Mouse (Mus musculus): ENCODE measurements around the gene Slc22a2.
"Not testable (repeated sequence)": the region's sequence is repeated elsewhere in the genome, so short reads cannot be mapped to it uniquely, and the experiment has no call there.

The Slc22a2 gene

GRCm38 (mm10) chr17:12631771-12632600 lies 48.1 kb downstream of the Slc22a2 start:
- DNase-seq (ENCODE audit: low spot score): no peak

DNA sequence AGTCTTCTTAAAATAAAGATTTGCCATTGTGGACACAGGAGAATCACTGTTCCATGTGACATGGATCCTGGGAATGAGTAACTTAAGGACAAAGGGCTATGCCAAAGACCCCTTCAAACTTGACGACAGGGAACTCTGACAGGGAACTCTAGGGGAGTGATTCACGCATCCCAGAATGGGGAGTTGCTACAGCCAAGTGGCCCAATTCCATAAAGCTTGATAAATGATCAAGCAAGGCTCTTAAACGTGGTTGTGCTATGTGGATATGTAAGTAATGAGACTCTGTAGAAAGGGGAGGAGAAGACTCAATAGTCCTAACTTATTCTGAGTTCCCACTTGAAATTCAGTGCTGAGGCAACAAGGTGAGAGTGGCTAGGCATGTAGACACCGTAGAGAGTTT lies 50.9 kb downstream of the Slc22a2 start:
- DNase-seq (ENCODE audit: low spot score): no peak

GRCm38 (mm10) chr17:12639585-12639984 lies 55.7 kb downstream of the Slc22a2 start:
- DNase-seq (ENCODE audit: low spot score): no peak

- DNase-seq (ENCODE audit: low spot score): no peak
Measured at GRCm38 (mm10) chr17:12641087-12641486, 57.2 kb downstream of the Slc22a2 start.

- no peak for DNase-seq (ENCODE audit: low spot score)
Measured at GRCm38 (mm10) chr17:12645461-12645860, 61.5 kb downstream of the Slc22a2 start.

DNA sequence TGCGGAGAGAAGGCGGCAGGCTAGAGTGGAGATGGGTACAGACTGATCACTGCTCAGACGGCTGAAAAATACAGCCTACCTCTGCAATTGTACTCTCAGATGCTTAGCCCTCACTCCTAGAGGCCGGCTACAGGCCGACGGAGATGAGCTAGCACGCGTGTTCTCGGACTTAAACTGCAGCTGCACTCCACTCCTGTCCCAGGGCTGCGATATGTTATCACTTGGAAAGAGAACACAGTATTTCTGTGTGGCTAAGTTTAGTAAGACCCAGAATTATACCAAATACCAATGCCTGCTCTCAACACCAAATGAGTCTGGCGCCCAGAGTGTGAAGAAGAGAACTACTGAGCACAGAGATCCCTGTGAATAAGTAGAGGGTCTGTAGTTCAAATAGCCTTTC lies 68.7 kb downstream of the Slc22a2 start:
- no peak for DNase-seq (ENCODE audit: low spot score)

DNA sequence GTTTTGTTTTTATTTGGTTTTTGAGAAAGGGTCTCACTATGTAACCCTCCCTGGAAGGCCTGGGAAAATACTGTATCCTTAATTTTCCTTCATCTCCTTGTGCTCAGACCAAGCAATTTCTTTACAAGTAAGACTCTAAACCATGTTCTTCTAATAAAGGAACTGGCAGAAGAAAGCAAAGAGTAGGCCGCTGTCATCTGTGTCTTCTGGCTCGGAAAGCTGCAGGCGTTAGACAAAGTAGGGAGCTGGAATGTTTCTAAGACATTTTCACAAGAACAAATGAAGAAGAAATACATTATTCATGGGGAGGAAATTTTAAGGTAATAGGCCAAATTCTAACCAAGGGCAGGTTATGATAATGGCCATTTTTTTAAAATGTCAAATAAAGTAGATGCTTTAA lies 70.1 kb downstream of the Slc22a2 start:
- peak; percentile 16 for DNase-seq (ENCODE audit: low spot score)

GRCm38 (mm10) chr17:12655826-12656225 lies 71.9 kb downstream of the Slc22a2 start:
- DNase-seq (ENCODE audit: low spot score): no peak

- DNase-seq (ENCODE audit: low spot score): no peak
Measured at GRCm38 (mm10) chr17:12658784-12659183, 74.9 kb downstream of the Slc22a2 start.

DNA sequence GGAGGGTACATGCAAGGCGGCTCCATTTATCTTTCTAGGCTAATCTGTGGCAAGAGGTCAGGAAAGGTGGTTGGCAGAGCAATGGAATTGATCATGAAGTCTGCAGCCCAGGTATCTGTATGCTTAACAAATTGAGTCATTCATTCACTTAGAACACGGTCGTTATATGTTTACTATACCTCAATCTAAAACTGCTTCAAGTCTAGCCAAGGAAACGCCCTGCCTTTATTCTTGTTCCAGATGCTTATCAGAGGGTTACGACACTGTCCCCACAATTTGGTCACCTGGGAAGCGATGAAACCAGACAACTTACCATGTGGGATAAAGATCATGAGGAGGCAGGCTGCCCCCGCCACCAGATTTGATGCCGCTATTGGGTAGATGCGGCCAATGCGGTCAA lies 75.3 kb downstream of the Slc22a2 start:
- DNase-seq (ENCODE audit: low spot score): no peak

GRCm38 (mm10) chr17:12660572-12661260 lies 76.8 kb downstream of the Slc22a2 start:
- peak; percentile 44 for DNase-seq (ENCODE audit: low spot score)

DNA sequence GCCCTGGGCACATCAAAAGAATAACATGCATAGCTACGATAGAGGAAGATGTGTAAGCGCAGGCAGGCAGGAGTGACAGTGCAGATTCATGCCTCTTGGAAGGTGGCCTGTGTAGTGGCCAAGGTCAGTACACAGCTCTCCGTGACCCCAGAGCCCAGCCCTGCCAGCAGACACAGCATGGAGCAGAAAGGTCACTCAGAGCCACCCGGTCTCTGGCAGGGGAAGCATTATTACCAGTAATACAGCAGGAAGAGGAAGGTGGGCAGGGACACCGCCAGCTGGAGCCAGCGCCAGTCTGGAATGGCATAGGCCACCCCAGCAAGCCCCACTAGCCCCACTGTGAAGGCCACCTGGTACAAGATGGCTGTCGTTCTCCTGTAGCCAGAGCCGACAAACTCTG lies 80.2 kb downstream of the Slc22a2 start:
- no peak for DNase-seq (ENCODE audit: low spot score)

DNA sequence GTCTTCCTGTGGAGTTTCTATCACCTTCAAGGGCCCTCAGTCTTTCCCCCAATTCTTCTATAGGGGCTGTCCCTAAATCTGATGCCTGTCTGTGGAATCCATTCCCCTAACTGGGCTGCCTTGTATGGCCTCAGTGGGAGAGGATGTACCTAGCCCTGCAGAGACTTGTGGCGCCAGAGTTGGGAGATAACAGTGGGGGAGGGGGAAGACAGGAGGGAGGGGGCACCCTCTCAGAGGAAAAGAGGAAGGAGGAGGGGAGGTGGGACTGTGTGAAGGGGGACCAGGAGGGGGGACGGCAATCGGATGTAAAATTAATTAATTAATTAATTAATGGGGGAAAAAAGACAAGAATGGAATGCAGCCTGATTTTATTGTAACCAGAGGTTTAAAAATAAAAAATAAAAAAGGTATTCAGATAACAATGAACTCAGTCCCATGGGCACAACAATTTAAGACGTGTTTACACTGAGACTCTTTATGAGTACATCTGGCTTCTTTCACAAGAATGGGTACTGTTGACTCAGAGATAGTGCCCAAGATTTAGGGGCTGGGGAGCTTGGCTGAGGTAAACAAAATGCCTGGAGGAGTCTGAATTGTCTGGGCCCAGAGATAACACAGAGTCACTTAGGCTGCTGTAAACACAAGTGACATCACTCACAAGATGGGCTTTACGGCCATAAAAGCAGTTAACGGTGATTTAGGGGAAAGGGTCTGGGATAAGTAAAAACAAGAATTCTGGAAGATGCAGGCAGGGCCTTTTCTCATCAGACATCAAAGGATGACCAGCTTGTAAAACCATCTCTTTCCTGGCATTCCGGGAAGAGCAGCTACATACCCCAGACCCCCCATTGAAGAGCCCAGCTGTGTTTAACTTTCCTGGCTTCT lies 84.8 kb downstream of the Slc22a2 start:
- DNase-seq (ENCODE audit: low spot score): no peak

DNA sequence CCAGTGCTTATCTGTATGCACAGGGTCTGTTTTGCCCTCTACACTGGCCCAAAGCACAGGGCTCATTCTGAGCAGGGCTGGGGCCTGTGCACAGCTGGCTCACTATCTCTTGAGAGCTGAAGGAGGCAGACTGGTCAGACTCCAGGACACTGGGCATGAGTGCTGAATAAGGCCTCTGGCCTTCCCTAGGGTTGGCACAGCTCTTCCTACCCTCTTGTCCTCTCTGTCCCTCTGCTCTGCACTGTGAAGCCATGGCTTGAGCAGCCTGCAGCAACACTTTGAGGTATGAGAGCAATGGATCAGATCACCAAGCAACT lies 85.4 kb downstream of the Slc22a2 start:
- no peak for DNase-seq (ENCODE audit: low spot score)

- DNase-seq (ENCODE audit: low spot score): no peak
Measured at GRCm38 (mm10) chr17:12671029-12671605, 87.2 kb downstream of the Slc22a2 start.

GRCm38 (mm10) chr17:12672285-12672790 lies 88.4 kb downstream of the Slc22a2 start:
- DNase-seq (ENCODE audit: low spot score): no peak

GRCm38 (mm10) chr17:12673871-12674270 lies 89.9 kb downstream of the Slc22a2 start:
- no peak for DNase-seq (ENCODE audit: low spot score)

DNA sequence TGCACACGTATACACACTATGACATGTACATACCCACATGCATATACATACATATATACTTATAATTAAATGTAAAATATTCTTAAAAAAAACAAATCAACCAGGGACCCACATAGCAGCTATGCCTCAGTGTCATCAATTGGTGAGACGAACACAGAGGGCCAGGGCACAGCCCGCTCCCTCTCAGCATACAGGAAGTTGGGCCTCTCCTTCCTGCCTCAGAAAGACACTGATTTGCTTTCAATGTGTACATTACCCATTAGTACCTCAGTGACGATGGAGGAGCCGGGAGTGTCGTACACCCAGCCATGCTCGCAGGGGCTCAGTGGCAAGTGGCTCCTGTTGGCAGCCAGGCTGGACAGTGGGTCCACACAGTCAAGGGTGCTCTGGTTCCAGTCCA lies 91.0 kb downstream of the Slc22a2 start:
- not testable (repeated sequence) for DNase-seq (ENCODE audit: low spot score)

- DNase-seq (ENCODE audit: low spot score): no peak
Measured at GRCm38 (mm10) chr17:12675646-12676045, 91.7 kb downstream of the Slc22a2 start, which contains the start of gene Slc22a1. Gene Slc22a1 (minus strand): TSS chr17:12675829.

- no peak for DNase-seq (ENCODE audit: low spot score)
Measured at GRCm38 (mm10) chr17:12677139-12677538, 93.2 kb downstream of the Slc22a2 start.
